Mouse (Mus musculus): Measurements from ENCODE around the gene Gm5244. TPM values are rescaled to one million over a fixed set of nuclear protein-coding genes. Genes with fewer than 3 reads are reported as not detected.

Gene Gm5244
- total RNA-seq, 4 experiments from 2014 or later: not detected

Other genes starting within 250 kb of the Gm5244 start
- gene Gm4952, start 246.7 kb upstream of the Gm5244 start, total RNA-seq (2022): under 1 TPM in 1 of 4 experiments, not detected in 3; 0.16 TPM
- gene Glyat, start 213.4 kb upstream of the Gm5244 start, total RNA-seq (2022): not detected
- not detected for gene Olfr1442, start 176.2 kb upstream of the Gm5244 start, total RNA-seq (2022)
- gene Olfr1443, start 168.6 kb upstream of the Gm5244 start, total RNA-seq (2022): not detected
- under 1 TPM in 1 of 4 experiments, not detected in 3; 0.35 TPM for gene Keg1, start 150.9 kb upstream of the Gm5244 start, total RNA-seq (2022)
- gene Cntf, start 81.0 kb upstream of the Gm5244 start, total RNA-seq (2022): 1 to 10 TPM; 1.1 to 3.6 (median 2.3) TPM
- gene Zfp91, start 50.6 kb upstream of the Gm5244 start, total RNA-seq (2022): 10 to 100 TPM; 70.3 to 80.8 (median 71.4) TPM
- gene Lpxn, start 50.5 kb upstream of the Gm5244 start, total RNA-seq (2022): 1 to 10 TPM; 2.1 to 5.8 (median 3.9) TPM
- not detected for gene Olfr1444, start 10.6 kb downstream of the Gm5244 start, total RNA-seq (2022)
- gene Olfr1445, start 37.2 kb downstream of the Gm5244 start, total RNA-seq (2022): not detected
- gene Olfr1446, start 46.8 kb downstream of the Gm5244 start, total RNA-seq (2022): not detected
- not detected for gene Olfr1447, start 57.1 kb downstream of the Gm5244 start, total RNA-seq (2022)
- not detected for gene Olfr1448, start 77.7 kb downstream of the Gm5244 start, total RNA-seq (2022)
- gene Olfr1449, start 84.2 kb downstream of the Gm5244 start, total RNA-seq (2022): not detected
- not detected for gene Olfr1450, start 103.6 kb downstream of the Gm5244 start, total RNA-seq (2022)
- gene Olfr1451, start 148.3 kb downstream of the Gm5244 start, total RNA-seq (2022): not detected
- not detected for gene Olfr1453, start 181.6 kb downstream of the Gm5244 start, total RNA-seq (2022)
- not detected for gene Olfr1454, start 213.9 kb downstream of the Gm5244 start, total RNA-seq (2022)

All from adrenal gland, adult 8-10 months (tissue).